Mouse (Mus musculus) heart, embryonic 14.5 days (tissue): ENCODE measurements around the gene Rspo3. TPM values are rescaled to one million over a fixed set of nuclear protein-coding genes. Genes with fewer than 3 reads are reported as not detected.
A peak's percentile ranks its signal among the peaks of the same experiment; 100 is the strongest.

Experiments used
- ATAC-seq: fragments of 200-750 bp; cut with Nextera tagmentation; 2 replicates; pipeline ENCODE4 v1.8.0; 2017; ENCODE audit warnings: low read depth, moderate TSS enrichment; ENCODE audit not compliant: insufficient number of reproducible peaks, insufficient read depth, low FRiP score
- H3K27ac ChIP-seq, 2 experiments: fragments of 200-500 bp in 1 of 2; fragments of 300-500 bp in 1 of 2; sonication (generic) in 1 of 2; replicated peaks in 1 of 2; 2 replicates each; pipeline ENCODE4 v1.5.1; 2012 to 2014; ENCODE audit warnings: low read depth in 2 of 2, low read length in 2 of 2, control low read depth in 1 of 2, mild to moderate bottlenecking in 1 of 2, mixed read lengths in 1 of 2; ENCODE audit not compliant: control insufficient read depth in 1 of 2, insufficient read depth in 1 of 2
- H3K27me3 ChIP-seq: fragments of 300-500 bp; sonication (generic); 2 replicates; pipeline ENCODE4 v1.6.1; 2014; ENCODE audit warnings: mild to moderate bottlenecking, low read length, control low read depth; ENCODE audit not compliant: control insufficient read depth, insufficient read depth
- H3K36me3 ChIP-seq: fragments of 300-500 bp; sonication (generic); 2 replicates; pipeline ENCODE4 v1.6.1; 2014; ENCODE audit warnings: mild to moderate bottlenecking, control low read depth, low read length, mixed read lengths; ENCODE audit not compliant: control insufficient read depth, insufficient read depth
- H3K4me1 ChIP-seq, 2 experiments: fragments of 200-500 bp in 1 of 2; fragments of 300-500 bp in 1 of 2; sonication (generic) in 1 of 2; 2 replicates each; pipeline ENCODE4 v1.6.1; 2012 to 2014; ENCODE audit warnings: low read length in 2 of 2, control low read depth in 1 of 2, mixed read lengths in 1 of 2; ENCODE audit not compliant: control insufficient read depth in 2 of 2, insufficient read depth in 2 of 2
- H3K4me2 ChIP-seq: fragments of 300-500 bp; sonication (generic); 2 replicates; pipeline ENCODE4 v1.6.1; 2014; ENCODE audit warnings: mild to moderate bottlenecking, low read length
- H3K4me3 ChIP-seq, 2 experiments: fragments of 200-500 bp in 1 of 2; fragments of 300-500 bp in 1 of 2; sonication (generic) in 1 of 2; 2 replicates each; pipeline ENCODE4 v1.5.1; 2012 to 2014; ENCODE audit warnings: low read length in 2 of 2, mild to moderate bottlenecking in 2 of 2, control low read depth in 1 of 2, low read depth in 1 of 2, moderate library complexity in 1 of 2; ENCODE audit not compliant: control insufficient read depth in 1 of 2, insufficient read depth in 1 of 2
- H3K9ac ChIP-seq: fragments of 300-500 bp; sonication (generic); 2 replicates; pipeline ENCODE4 v1.6.1; 2014; ENCODE audit warnings: mild to moderate bottlenecking, low read length
- H3K9me3 ChIP-seq: fragments of 300-500 bp; sonication (generic); 2 replicates; pipeline ENCODE4 v1.6.1; 2016; ENCODE audit warnings: low read length, control low read depth; ENCODE audit not compliant: control insufficient read depth
- WGBS: fragments of 180-500 bp; shearing (Covaris S2); extraction: QIAGEN DNeasy Blood & Tissue Kit; methylation state at CpG from one replicate; pipeline ENCODE4 v1.1.7; 2014; 5-methylcytosine and 5-hydroxymethylcytosine counted together
- polyA plus RNA-seq: library from polyadenylated mRNA; unstranded; fragments of >200 nt; fragmentation: Nextera tagmentation; extraction: Ambion mirVana; gene quantifications from 2 replicates; pipeline ENCODE4 v1.2.1, GENCODE M21; 2014

Gene Rspo3
- polyA plus RNA-seq, 1 experiment from 2014 or later = 8.7 TPM

DNA sequence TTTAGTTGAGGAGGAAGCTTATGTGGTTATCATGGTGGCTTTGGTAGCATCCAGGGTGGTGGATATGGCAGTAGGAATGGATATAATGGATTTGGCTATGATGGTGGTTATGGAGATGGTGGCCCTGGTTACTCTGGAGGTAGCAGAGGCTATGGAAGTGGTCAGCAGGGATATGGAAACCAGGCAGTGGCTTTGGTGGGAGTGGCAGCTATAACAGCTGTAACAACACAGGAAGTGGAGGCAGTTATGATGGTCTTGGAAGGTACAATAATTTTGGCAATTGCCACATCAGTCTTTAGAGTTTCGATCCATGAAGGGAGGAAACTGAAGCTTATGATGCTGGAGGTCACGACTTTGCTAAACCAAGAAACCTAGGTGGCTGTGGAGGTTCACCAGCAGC, 109.0 kb downstream of the Rspo3 start:
- no peaks in the 10 kb centered on the region for H3K36me3 ChIP-seq
- H3K4me1 ChIP-seq = no peaks in the 10 kb centered on the region
- no peak overlapping the region for H3K27ac ChIP-seq
- no peaks in the 10 kb centered on the region for H3K9me3 ChIP-seq
- no peak overlapping the region for H3K4me3 ChIP-seq
- H3K4me2 ChIP-seq = no peak overlapping the region
- no peak overlapping the region for H3K9ac ChIP-seq
- no peaks in the 10 kb centered on the region for H3K27me3 ChIP-seq
- no peak for ATAC-seq
- WGBS = 76% methylated on average over 2 of the region's 2 CpGs

DNA sequence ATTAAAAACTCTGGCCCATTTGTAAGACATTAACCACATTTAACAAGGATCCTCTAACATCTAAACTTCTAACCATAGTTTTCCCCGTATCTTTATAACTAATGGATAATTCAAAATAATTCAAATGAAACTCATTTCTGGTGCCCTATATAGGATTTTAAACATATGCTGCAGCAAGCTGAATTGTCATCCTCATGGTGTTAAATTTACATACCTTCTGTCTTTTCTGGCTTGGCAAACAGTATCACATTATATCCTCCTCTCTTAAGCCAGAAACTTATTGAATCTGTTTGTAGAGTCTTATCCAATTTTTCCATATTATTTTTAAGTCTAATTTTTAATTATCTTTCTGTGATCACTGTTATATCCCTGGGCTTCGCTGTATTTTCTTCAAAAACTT, 111.1 kb downstream of the Rspo3 start:
- Histone ChIP-seq H3K9me3 (no peaks in the 10 kb centered on the region), H3K4me3 (no peak overlapping the region), H3K27me3 (no peaks in the 10 kb centered on the region), H3K4me2 (no peak overlapping the region), H3K9ac (no peak overlapping the region), H3K4me1 (no peaks in the 10 kb centered on the region), H3K27ac (no peak overlapping the region), H3K36me3 (no peaks in the 10 kb centered on the region)
- ATAC-seq = no peak
- 77% methylated on average over 2 of the region's 2 CpGs for WGBS

DNA sequence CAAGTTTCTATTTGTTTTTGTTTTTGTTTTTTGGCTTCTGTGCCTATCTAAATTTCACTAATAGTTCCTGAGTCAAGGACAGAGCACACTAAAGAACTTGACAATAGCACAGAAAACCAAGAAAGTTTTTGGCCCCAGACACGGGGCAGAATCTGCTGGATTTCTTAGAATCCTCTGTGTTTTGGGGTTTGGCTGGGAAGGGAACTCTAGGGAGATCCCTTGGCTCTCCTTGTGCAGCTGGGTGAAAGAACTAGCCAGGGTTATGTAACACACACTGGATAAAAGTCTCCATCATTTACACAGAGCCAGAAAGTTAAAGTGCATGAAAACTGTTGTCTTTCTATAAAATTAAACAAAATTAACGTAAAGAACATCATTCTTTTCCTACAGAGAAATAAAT, 121.3 kb downstream of the Rspo3 start:
- H3K4me2 ChIP-seq = no peak overlapping the region
- no peaks in the 10 kb centered on the region for H3K27me3 ChIP-seq
- no peak overlapping the region for H3K9ac ChIP-seq
- 75% methylated on average over 2 of the region's 2 CpGs for WGBS
- H3K9me3 ChIP-seq = no peaks in the 10 kb centered on the region
- no peak overlapping the region for H3K27ac ChIP-seq
- no peak for ATAC-seq
- no peaks in the 10 kb centered on the region for H3K36me3 ChIP-seq
- no peaks in the 10 kb centered on the region for H3K4me1 ChIP-seq
- H3K4me3 ChIP-seq = no peak overlapping the region

DNA sequence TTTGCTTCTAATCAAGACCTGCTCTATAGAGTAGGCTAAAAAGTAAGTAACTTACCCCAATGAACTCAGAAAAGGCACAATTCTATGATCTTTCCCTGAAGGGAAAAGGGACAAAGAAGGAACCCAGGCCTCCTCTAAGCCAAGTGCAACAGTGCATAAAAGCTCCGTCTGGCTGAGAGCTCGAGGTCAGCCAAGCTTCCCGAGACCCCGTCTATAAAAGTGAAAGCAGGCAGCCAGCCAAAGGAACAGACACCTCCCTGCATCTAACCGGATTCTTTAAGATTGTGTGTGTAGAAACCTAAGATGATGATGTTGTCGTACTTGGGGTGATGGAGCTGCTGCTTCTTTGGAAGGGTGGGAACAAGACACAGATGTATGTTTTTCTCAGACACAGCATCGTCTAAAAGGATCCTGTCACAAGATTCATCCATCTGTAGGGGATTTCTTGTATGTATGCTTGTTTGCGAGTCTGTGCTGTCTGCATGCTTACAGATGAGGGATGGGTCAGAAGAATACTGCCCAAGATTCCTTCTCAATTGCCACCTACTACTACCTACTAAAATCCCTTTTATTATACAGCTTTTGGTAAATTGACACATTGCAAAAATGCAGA, 132.9 kb downstream of the Rspo3 start:
- H3K4me2 ChIP-seq = peak overlapping the region; percentile 27; the same call in 1 of the 2 replicates
- WGBS = 59% methylated on average over 8 of the region's 8 CpGs
- no peak for ATAC-seq

More for the DNA sequence above, 132.9 kb downstream of the Rspo3 start:
- Histone ChIP-seq H3K36me3 (no peaks in the 10 kb centered on the region), H3K9ac (no peak overlapping the region), H3K4me3 (no peak overlapping the region), H3K27me3 (no peaks in the 10 kb centered on the region), H3K27ac (no peak overlapping the region), H3K4me1 (0 out of 4 replicates have a peak, but pooled peaks cover 0 to 2% of the 10 kb centered on the region in 2 experiments), H3K9me3 (no peaks in the 10 kb centered on the region)

Other genes starting within 250 kb of the Rspo3 start
- gene Echdc1, start 222.7 kb downstream of the Rspo3 start, polyA plus RNA-seq = 22.6 and 26.5 TPM in 2 replicates
- 31.4 and 39.7 TPM in 2 replicates for gene Rnf146, start 173.4 kb downstream of the Rspo3 start, polyA plus RNA-seq